Mouse (Mus musculus): ENCODE results near the gene Arid1b.

Gene Arid1b

GRCm38 (mm10) chr17:5056654-5057053 is 62.5 kb downstream of the Arid1b start:
- DNase-seq (ENCODE audit: low read depth, low spot score) = no peak

GRCm38 (mm10) chr17:5057286-5057685 is 63.2 kb downstream of the Arid1b start:
- no peak for DNase-seq (ENCODE audit: low read depth, low spot score)

GRCm38 (mm10) chr17:5057944-5058720 is 64.0 kb downstream of the Arid1b start:
- DNase-seq (ENCODE audit: low read depth, low spot score) = peak; percentile 8

GRCm38 (mm10) chr17:5059092-5059601 is 65.0 kb downstream of the Arid1b start:
- DNase-seq (ENCODE audit: low read depth, low spot score) = no peak

- no peak for DNase-seq (ENCODE audit: low read depth, low spot score)
Measured at GRCm38 (mm10) chr17:5060515-5061084, 66.5 kb downstream of the Arid1b start.

- no peak for DNase-seq (ENCODE audit: low read depth, low spot score)
Measured at GRCm38 (mm10) chr17:5061183-5061582, 67.1 kb downstream of the Arid1b start.

GRCm38 (mm10) chr17:5061593-5061992 is 67.5 kb downstream of the Arid1b start:
- DNase-seq (ENCODE audit: low read depth, low spot score) = no peak

GRCm38 (mm10) chr17:5063471-5064176 is 69.5 kb downstream of the Arid1b start:
- no peak for DNase-seq (ENCODE audit: low read depth, low spot score)

- no peak for DNase-seq (ENCODE audit: low read depth, low spot score)
Measured at GRCm38 (mm10) chr17:5064777-5065176, 70.6 kb downstream of the Arid1b start.

GRCm38 (mm10) chr17:5065270-5065669 is 71.1 kb downstream of the Arid1b start:
- DNase-seq (ENCODE audit: low read depth, low spot score) = no peak

GRCm38 (mm10) chr17:5066835-5067234 is 72.7 kb downstream of the Arid1b start:
- DNase-seq (ENCODE audit: low read depth, low spot score) = no peak

- DNase-seq (ENCODE audit: low read depth, low spot score) = no peak
Measured at GRCm38 (mm10) chr17:5067264-5067663, 73.1 kb downstream of the Arid1b start.

GRCm38 (mm10) chr17:5070399-5070798 is 76.3 kb downstream of the Arid1b start:
- no peak for DNase-seq (ENCODE audit: low read depth, low spot score)

- no peak for DNase-seq (ENCODE audit: low read depth, low spot score)
Measured at GRCm38 (mm10) chr17:5072539-5072938, 78.4 kb downstream of the Arid1b start.

- DNase-seq (ENCODE audit: low read depth, low spot score) = no peak
Measured at GRCm38 (mm10) chr17:5074752-5075506, 80.8 kb downstream of the Arid1b start.

- no peak for DNase-seq (ENCODE audit: low read depth, low spot score)
Measured at GRCm38 (mm10) chr17:5077996-5078395, 83.9 kb downstream of the Arid1b start.

- no peak for DNase-seq (ENCODE audit: low read depth, low spot score)
Measured at GRCm38 (mm10) chr17:5078576-5078975, 84.4 kb downstream of the Arid1b start.

GRCm38 (mm10) chr17:5080884-5081419 is 86.8 kb downstream of the Arid1b start:
- DNase-seq (ENCODE audit: low read depth, low spot score) = no peak

- no peak for DNase-seq (ENCODE audit: low read depth, low spot score)
Measured at GRCm38 (mm10) chr17:5082274-5082673, 88.1 kb downstream of the Arid1b start.

GRCm38 (mm10) chr17:5083497-5083896 is 89.4 kb downstream of the Arid1b start:
- DNase-seq (ENCODE audit: low read depth, low spot score) = no peak

GRCm38 (mm10) chr17:5084139-5084538 is 90.0 kb downstream of the Arid1b start:
- peak; percentile 46 for DNase-seq (ENCODE audit: low read depth, low spot score)
